Mouse (Mus musculus) lung, postnatal 14 days (tissue): ENCODE measurements at regions not wholly inside any gene's neighbourhood (a gene's known extent, or its start where the extent isn't known, plus 50 kb on each side); places are given as distances from the start of the nearest gene placed in this dataset.

Experiments used
- DNase-seq: peaks from one replicate; pipeline ENCODE4 v3.0.0; 2021

- no peak for DNase-seq
Measured at GRCm38 (mm10) chr19:53476768-53477547, 52.0 kb upstream of the Dusp5 start.

GRCm38 (mm10) chr19:53469256-53469655 lies 59.7 kb upstream of the Dusp5 start:
- no peak for DNase-seq

GRCm38 (mm10) chr19:53464681-53465080 lies 64.2 kb upstream of the Dusp5 start:
- DNase-seq, result peak; percentile 39

- no peak for DNase-seq
Measured at GRCm38 (mm10) chr19:53464135-53464534, 64.8 kb upstream of the Dusp5 start.

GRCm38 (mm10) chr19:53461025-53462015 lies 67.6 kb upstream of the Dusp5 start:
- DNase-seq, result no peak

GRCm38 (mm10) chr19:53460312-53461024 lies 68.4 kb upstream of the Dusp5 start:
- no peak for DNase-seq

- no peak for DNase-seq
Measured at GRCm38 (mm10) chr19:53459407-53459788, 69.0 kb upstream of the Smndc1 start.

GRCm38 (mm10) chr19:53458770-53459406 lies 68.5 kb upstream of the Smndc1 start:
- no peak for DNase-seq

- DNase-seq, result no peak
Measured at GRCm38 (mm10) chr19:53456681-53457080, 66.3 kb upstream of the Smndc1 start.

GRCm38 (mm10) chr19:53454571-53454970 lies 64.2 kb upstream of the Smndc1 start:
- no peak for DNase-seq

- no peak for DNase-seq
Measured at GRCm38 (mm10) chr19:53454059-53454458, 63.7 kb upstream of the Smndc1 start.

GRCm38 (mm10) chr19:53453317-53453947 lies 63.1 kb upstream of the Smndc1 start:
- DNase-seq, result no peak

GRCm38 (mm10) chr19:53452360-53452759 lies 62.0 kb upstream of the Smndc1 start:
- DNase-seq, result no peak

- no peak for DNase-seq
Measured at GRCm38 (mm10) chr19:53451388-53451922, 61.1 kb upstream of the Smndc1 start.

- DNase-seq, result no peak
Measured at GRCm38 (mm10) chr19:53450624-53451387, 60.4 kb upstream of the Smndc1 start.

- DNase-seq, result no peak
Measured at GRCm38 (mm10) chr19:53449137-53449783, 58.9 kb upstream of the Smndc1 start.

- peak; percentile 57 for DNase-seq
Measured at GRCm38 (mm10) chr19:53448206-53448605, 57.8 kb upstream of the Smndc1 start.

GRCm38 (mm10) chr19:53447754-53448153 lies 57.4 kb upstream of the Smndc1 start:
- DNase-seq, result no peak

GRCm38 (mm10) chr19:53446216-53446615 lies 55.8 kb upstream of the Smndc1 start:
- no peak for DNase-seq

- no peak for DNase-seq
Measured at GRCm38 (mm10) chr19:53444646-53445045, 54.3 kb upstream of the Smndc1 start.
